Mouse (Mus musculus) layer of hippocampus, adult 18-20 months (tissue): ENCODE results near the gene Akap6. TPM values are rescaled to one million over a fixed set of nuclear protein-coding genes. Genes with fewer than 3 reads are reported as not detected.
A peak's percentile ranks its signal among the peaks of the same experiment; 100 is the strongest.

Experiments
- DNase-seq, 2 experiments: peaks; one replicate each; pipeline ENCODE4 v3.0.0; 2022; ENCODE audit warnings: low spot score in 2 of 2
- total RNA-seq, 2 experiments: library from RNA; stranded (reverse); gene quantifications; 2 replicates each; pipeline ENCODE4 v1.2.3; 2021

Gene Akap6
- total RNA-seq, 2 experiments from 2014 or later, result 130 TPM

DNA sequence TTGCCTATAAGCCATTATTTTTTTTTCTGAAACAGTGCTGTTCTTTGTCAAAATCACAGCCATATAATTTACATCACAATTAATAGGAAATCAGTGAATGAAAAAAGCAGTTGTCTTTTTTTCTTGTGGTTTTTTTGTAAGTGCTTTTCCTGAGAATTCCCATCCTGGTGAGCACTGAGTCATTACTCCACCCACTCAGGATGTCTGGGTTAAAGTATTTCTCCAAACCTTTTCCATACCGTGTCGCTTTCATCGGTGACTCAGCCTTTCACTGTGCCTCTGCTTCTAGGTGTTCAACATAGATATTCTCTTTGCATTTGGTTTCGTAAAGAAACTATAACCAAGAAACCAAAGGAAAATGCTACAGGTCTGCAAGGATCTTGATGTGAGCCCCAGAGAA, 328.1 kb downstream of the Akap6 start:
- no peak for DNase-seq

DNA sequence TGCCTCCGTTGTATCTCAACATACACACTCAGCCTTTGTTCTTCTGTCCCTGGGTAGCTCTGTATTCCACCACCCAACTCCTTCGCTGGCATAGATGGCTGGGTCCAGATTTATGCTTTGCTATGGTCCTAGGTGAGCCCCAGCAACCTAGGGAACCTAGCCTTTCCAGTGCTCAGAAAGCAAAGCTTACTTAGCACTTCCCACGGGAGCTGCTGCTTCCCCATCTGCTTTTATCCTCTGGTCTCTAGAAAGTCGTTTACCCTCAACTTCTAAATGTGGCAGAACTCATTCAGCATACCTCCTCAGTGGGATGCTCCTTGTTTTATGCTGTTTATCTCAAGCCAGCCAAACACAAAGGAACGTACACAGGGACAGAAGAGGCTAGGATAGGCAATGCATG, 329.7 kb downstream of the Akap6 start:
- DNase-seq, result peak in 1 of 2 experiments; percentile 54

DNA sequence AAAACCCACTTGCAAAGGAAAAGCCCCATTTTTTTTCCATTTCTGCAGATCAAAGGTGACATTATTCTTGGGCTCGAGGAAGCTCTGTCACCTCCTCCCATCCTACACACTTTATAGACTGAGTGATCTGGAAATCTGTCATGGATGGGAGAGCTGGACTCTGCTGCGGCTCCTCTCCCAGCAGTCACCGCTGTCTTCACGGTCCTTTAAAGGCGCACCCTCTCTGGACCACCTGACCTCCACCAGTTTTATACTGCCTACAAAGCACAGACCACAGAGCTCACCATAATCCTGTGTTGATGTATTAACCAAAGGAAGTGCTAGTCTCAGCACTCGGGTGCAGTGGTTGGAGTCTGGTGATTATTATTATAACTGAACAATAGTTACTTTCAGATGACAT, 330.7 kb downstream of the Akap6 start:
- DNase-seq, result no peak

DNA sequence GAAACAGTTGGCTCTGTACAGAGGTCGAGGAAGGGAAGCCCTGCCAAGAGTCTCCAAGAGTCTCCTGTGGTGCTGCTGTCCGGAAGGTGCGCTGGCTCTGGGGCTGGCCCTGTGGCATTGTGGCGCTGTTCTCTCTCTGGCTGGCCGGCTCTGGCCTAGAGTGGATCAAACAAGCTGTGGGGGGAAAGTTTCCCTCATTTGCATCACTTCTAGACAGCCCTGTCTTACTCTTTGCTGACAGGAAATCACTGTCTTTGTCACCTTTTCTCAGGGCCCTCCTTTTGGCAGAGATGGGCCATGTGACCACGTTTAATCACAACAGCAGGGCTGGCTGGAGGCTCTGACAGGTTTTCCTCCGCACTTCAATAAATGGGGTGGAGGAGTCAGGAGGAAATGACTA, 333.6 kb downstream of the Akap6 start:
- DNase-seq, result peak in 1 of 2 experiments; percentile 34

DNA sequence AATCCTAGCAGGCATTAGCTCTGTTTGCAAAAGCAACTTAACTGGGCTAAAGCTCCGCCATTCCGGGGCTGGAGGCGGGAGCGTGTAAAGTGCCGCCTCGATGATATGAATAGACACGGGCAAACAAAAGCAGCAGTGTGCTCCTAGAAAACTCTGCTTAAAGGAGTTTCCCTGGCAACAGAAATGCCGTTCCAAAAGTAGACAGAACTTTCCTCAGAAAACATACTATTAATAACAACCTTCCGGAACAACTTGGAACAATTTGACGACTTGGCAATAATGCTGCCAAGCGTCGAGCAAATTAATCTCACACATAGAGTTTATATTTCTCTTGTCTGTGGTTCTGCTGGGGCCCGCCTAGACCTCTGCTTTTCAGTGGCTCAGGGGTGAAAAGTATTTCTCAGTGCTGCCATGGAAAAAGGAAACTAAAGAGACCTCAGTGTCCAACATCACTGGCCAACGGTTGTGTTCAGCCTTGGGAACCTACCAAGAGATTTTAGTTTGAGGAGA, 334.3 kb downstream of the Akap6 start:
- peak; percentile 78 to 93 for DNase-seq

DNA sequence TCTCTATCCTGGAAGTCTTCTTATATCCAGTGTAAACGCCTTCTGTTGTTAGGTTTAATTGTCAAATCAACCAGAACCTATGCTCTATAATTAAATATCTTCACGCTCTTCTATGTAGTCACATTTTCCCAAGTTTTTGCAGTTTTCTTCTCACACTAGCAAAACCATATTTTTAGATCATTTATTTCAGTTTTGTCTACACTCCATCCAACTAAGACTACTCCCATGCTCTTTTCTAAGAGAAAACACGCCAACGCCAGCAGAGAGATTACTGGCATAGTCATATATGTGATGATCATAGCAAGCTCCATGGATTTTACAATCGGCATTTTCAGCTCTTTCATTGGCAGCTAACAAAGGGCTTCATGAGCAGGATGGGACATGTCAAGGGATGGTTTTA, 341.5 kb downstream of the Akap6 start:
- no peak for DNase-seq

DNA sequence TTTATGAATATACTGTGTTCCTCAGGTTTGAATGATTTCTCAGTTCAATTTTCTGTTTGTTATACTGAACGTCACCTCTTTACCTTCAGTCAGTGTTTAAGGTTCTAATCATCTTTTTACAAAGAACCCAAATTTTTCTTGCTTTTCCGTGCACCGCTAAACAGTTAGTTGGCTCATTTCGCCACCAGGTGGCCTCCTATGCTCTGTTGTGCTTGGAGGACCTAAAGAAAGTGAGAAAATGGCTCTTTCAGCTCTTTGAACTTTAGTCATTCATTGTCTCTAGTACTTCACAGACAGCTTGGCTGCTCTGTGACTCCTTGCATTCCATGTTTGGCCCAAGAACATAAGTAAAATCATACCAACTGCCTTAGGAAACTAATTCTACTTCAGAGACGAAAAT, 343.6 kb downstream of the Akap6 start:
- peak in 1 of 2 experiments; percentile 58 for DNase-seq

DNA sequence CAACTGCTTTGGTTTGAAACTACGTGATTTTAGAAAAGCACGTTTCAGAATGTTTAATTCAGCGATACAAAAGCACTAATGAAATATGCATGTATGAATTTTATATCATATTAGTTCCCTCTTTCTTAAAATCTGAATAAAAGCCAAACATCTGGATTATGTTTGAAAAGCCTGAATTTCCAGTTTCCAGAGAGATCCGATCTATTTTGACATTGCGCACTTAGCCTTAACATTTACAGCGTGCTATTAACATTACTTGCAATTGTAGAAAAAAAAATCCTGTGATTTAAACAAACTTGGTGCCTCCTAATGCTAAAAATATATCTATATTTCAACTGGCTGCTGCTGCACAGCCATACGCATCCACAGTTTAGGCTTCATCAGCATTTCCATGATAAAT, 358.4 kb downstream of the Akap6 start:
- DNase-seq, result no peak

DNA sequence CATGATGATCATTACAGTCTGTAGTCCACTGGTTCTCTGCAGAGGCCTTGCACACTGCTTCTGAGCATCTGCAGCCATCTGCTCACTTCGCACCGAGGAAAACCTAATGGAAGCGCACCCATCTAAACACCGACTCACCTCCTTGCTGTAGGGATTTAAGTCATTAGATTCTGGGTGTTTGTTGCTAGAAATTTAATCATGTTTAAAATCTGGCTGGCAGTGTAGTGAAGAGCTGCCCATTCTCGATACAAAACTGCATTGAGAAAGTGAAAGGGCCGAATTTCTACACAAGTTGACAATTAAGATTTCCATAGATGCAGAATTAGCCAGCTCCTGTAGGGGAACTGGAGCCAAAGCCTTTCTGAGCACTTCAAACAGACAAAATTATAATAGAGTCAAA, 361.7 kb downstream of the Akap6 start:
- DNase-seq, result no peak

DNA sequence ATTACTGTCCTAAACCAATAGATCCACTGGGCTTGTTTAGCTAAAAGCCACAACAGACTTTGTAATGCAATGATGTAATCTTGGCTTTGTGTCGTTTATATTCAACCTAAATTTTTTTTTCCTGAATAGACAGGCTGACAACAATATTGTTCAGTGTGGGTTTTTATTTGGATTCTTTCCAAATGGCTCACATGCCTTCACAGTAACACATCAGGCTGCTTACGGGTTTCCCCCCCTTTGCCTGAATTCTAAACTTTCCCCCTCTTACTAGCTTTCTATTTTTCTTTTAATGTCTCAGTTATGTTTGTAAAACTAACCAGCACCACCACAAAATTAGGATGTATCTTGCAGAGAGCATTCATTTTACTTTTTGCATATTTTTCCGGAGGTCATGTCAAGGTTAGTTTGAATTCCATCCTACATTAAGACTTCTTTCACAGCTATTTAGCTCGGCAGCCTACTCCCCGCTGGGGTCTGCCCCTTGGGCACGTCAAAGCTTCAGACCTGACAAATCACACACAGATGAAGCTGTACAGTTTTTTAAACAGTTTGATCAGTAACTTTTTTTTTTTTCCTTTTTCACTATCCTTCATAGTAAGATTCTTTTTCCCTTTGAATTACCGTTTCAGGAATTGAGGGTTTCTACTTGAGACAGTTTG, 362.4 kb downstream of the Akap6 start:
- DNase-seq, result no peak

DNA sequence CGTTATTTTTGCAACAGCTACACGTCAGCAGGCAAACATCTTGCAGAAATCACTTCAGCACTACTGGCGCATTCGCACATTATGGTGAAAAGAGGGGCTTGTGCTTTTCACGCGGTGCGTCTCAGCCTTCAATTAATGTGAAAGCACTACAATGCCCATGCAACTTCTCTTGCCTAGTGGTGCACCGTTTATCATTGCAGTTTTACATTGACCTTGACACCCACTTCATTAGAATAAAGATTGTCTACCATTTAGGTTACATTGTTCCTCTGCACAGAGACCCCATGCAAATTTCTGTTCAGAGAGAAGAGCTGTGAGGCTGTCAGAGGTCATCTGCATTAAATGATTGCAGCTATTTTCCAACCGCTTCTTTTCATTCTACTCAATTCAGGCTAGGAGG, 363.8 kb downstream of the Akap6 start:
- no peak for DNase-seq

DNA sequence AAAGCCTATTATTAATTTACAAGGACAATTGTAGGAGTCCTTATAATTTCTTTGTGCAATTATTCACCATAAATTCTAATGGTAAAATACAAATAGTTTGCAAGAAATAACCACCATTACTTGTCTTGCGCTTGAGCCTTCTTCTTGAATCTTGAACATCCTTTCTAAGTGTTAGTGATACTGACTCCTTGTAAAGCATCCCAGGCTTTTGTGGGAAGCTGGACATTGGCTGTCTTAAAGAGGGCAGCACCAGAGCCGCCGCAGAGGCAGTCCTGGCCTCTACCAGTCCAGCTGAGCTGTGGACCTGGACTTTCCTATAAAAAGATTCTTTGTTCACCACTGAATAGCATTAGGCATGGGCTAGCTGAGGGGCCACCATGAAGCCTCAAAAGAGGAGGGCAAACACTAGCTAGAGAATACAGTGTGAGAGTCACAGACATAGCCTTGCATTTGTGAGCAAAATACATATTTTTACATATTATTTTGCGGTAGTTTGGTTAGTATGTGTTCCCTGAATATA, 365.1 kb downstream of the Akap6 start:
- DNase-seq, result no peak

DNA sequence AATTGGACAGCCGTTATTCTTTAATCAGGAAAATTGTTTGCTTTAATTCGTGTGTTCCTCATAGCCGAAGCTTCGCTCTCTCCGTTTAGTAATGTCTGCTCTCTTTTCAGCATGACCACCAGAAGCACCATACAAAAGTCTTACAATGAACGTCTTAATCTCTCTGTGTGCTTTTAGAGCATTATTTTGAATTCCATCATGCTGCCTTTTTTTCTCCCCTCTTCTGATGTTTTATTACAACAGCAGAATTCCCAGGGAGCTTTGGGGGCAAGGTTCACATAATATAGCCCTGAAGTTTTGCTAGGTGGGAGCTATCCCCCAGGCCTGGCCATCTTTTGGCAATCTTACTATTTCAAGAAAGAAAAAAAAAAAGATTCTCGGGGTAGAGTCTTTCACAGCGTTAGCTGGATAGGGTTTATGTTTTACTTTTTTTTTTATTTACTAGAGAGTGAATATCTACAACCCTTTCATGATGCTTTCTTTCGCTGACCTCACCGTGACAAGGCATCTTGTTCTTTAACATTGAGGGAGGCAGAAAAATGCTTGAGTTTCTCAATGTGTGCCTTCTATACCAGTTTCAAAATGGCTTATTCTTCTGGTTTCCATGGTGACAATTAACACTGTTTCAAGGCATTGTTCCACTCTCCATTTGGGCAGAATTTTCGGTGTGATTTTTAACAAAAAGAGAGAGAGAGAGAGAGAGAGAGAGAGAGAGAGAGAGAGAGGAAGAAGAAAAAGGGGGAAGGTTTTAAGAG, 366.0 kb downstream of the Akap6 start:
- no peak for DNase-seq

DNA sequence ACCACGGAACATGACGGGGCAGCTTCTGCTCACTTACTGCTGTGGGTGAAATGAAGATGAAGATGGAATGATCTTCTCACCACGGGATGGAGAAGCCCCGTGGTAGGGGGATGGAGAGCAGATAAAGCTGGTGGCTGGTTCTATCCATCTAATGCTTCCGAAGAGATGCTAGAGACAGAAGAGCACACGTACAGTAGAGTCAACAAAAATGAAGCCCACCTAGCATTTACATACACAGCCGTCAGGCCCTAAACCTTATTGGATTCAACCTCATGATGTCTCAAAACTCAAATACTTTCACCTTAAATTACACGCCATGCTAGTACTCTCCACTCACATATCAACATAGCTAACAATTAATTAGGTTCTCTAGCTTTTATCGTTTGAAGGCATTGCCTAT, 367.1 kb downstream of the Akap6 start:
- no peak for DNase-seq

DNA sequence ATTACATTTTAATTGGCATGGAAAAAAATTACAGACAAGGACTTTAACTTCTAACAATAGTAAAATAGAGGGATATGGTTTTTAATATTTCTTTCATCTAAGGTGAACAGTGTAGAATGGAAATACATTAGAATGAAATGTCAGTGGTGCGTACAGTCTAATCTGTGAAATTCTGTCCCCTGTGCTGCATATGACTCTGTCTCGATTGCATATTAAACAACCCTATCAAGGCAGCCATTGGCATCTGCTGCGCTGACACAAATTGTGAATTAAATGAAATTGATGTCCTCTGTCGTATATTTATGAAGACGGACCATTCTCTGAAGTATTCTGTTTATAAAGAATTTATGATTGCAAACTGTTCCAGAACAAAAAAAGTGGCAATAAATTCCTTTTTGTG, 371.7 kb downstream of the Akap6 start:
- DNase-seq, result no peak

DNA sequence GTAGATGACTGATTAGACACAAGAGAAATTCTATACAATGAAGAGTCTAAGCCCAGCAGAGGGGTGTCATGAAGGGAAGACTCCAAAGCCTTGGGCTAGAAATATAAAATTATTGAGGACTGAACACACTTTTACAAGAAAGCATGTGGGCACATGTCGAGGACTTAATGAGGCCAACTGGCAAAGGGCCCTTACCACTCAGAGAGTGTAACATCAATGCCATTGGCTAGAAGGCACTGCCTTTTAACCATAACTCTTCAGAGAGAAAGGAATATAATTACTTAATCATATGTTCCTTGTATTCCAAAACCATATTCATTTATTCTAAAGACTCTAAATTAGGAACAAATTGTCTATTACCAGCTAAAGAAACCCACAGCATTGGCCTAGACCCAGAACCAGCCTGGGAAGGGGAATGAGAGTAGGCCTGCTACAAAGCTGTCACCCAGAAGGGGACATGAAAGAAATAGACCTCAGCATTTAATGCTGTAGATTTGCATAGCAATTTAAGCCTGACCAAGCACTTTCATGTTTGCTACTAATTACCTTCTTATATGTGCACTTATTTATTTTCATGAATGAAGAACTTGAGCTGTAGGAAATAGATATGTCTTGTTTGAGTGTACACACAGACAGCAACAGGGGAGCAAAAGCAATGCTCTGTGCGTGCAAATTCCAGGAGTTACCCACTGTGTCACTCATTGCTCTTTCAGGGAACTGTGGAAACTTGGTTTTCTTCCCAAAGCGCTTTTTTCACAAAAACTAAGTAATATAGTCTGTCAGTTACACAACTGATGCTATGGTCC, 377.6 kb downstream of the Akap6 start:
- no peak for DNase-seq

DNA sequence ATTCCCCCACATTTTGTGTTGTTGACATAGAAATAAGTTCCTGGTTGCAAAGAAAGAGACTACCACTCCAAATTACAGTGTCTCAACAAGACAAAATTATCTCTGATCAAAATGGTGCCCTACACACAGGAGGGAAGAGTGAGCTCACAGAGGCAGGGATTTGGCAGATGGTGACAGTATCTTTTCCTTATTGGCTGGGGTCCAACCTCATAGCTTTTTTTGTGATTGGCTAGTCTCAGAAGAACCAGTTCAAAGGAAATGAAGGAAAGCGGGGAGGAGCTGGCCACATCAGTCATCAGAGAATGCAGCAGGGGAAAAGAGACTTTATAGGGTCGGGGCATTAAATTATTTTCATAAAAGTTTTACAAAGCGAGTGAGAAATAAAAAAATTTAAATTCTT, 386.6 kb downstream of the Akap6 start:
- DNase-seq, result no peak

DNA sequence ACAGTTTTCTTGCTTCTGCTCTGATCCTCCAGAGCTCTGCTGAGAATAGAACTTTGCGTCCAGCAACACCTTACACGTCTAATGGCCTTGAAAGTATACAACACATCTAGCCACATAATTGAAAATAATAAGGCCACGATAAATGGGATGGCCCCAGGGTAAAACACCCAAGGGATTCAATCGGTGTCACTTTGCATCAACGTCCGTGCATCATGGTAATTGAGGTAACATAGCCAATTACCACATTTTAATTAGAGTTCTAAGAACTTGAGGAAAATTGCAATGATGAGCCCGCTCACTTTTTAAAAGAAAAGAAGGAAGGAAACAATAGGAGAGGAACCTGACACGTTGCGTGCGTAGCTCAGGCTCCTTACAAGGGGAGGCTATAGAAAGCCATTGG, 413.1 kb downstream of the Akap6 start:
- DNase-seq, result no peak

DNA sequence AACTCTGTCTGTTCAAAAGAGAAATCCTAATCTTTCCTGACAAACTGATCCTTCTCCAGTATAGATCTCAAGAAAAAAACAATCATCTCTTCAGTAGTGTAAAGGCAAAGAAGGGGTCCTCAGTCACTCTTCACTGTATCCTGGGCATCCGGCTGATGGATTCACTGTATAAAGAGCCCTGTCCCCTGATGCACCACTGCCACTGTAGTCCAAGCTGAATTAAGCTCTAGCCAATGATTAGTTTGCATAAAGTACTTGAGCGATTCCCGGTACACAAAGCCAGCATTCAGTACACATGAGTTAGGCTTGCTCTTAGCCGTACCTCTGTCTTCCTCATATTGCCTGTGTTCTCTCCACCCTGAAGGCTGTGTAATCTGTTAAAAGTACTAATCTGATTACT, 420.2 kb downstream of the Akap6 start:
- no peak for DNase-seq

DNA sequence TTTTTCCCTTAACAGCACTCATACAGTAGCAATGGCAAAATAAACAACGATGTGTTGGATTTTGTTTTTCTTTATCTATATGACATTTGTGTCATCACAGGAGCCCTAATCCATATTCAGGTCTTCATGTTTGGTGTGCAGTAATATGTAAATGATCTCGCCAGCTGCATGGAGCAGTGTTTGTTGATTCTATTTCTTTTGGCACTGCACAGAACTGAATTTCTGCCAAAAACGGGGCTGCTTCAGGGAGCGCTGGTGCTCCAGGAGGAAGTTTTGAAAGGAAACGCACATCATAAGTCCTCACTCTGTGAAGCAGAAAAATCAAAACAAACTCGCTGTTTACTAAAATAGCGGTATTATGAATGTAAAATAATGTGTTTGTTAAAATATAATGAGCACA, 424.9 kb downstream of the Akap6 start:
- peak; percentile 46 to 59 for DNase-seq

DNA sequence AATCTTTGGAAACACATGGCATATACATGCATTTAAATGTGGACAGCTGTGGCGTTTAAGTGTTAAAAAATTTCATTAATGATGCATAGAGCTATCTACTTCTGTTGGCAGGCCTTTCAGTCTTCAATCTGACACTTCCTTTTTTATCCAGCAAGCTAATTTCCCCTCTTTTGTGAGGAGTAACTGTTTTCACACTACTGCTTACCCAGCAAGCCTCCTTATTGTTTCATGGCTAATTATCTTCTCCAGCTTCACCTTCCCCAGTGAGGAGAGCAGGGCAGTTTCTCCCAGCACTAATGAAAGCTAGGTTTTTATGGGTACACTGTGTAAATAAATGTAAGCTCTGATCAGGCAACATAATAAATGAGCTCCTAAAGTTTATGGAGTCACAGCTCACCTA, 425.5 kb downstream of the Akap6 start:
- DNase-seq, result no peak

DNA sequence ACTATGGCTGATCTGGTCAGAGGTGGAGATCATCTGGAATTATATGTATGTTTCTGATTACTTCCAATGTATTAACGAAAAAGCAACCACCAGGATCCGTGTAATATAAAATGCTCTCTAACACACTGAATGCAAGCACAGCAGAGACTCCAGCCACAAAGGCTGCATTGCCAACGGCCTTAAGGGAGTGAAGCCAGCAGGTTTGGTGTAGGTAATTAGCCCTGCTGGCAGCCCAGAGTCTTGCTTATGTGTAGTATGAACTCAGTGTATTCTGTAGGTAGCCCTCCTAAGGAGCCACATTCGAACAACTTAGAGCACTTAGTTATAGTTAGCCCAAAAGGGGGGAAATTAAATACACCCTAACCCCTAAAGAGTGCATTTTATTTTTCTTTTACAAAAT, 426.1 kb downstream of the Akap6 start:
- no peak for DNase-seq
